Mouse (Mus musculus) urinary bladder, adult 2 months (tissue): Measurements from ENCODE around the gene Olfml3. TPM values are rescaled to one million over a fixed set of nuclear protein-coding genes. Genes with fewer than 3 reads are reported as not detected.

Experiments
- DNase-seq: peaks from one replicate; pipeline ENCODE4 v3.0.0; 2022; ENCODE audit warnings: low spot score
- polyA plus RNA-seq: library from polyadenylated mRNA; depleted of rRNA; stranded (reverse); fragments of >200 nt; gene quantifications from 2 replicates; pipeline ENCODE4 v1.2.3, GENCODE M21; 2012; rRNA removed

The Olfml3 gene
- 23.7 and 36.4 TPM in 2 replicates for polyA plus RNA-seq

- DNase-seq, result peak; percentile 60
Observed at GRCm38 (mm10) chr3:103737778-103738571, at the start of gene Olfml3. Gene Olfml3, minus strand, starts transcription at chr3:103738001.

- no peak for DNase-seq
Observed at GRCm38 (mm10) chr3:103787225-103787624, 49.4 kb upstream of the Olfml3 start.

- no peak for DNase-seq
Observed at GRCm38 (mm10) chr3:103782844-103783609, 45.2 kb upstream of the Olfml3 start.

- DNase-seq, result no peak
Observed at GRCm38 (mm10) chr3:103780777-103781176, 43.0 kb upstream of the Olfml3 start.

- no peak for DNase-seq
Observed at GRCm38 (mm10) chr3:103780271-103780670, 42.5 kb upstream of the Olfml3 start.

GRCm38 (mm10) chr3:103779183-103779582 is 41.4 kb upstream of the Olfml3 start:
- no peak for DNase-seq

GRCm38 (mm10) chr3:103778660-103779059 is 40.9 kb upstream of the Olfml3 start:
- DNase-seq, result no peak

GRCm38 (mm10) chr3:103777940-103778339 is 40.1 kb upstream of the Olfml3 start:
- no peak for DNase-seq

- DNase-seq, result no peak
Observed at GRCm38 (mm10) chr3:103774009-103774408, 36.2 kb upstream of the Olfml3 start.

- DNase-seq, result no peak
Observed at GRCm38 (mm10) chr3:103773508-103773907, 35.7 kb upstream of the Olfml3 start.

- no peak for DNase-seq
Observed at GRCm38 (mm10) chr3:103772846-103773245, 35.0 kb upstream of the Olfml3 start.

GRCm38 (mm10) chr3:103771531-103772130 is 33.8 kb upstream of the Olfml3 start:
- DNase-seq, result no peak

GRCm38 (mm10) chr3:103766789-103767188 is 29.0 kb upstream of the Olfml3 start:
- DNase-seq, result no peak

GRCm38 (mm10) chr3:103759261-103759970 is 21.6 kb upstream of the Olfml3 start:
- DNase-seq, result no peak

GRCm38 (mm10) chr3:103758456-103758855 is 20.7 kb upstream of the Olfml3 start:
- no peak for DNase-seq

GRCm38 (mm10) chr3:103756920-103757319 is 19.1 kb upstream of the Olfml3 start:
- DNase-seq, result no peak

GRCm38 (mm10) chr3:103755351-103755750 is 17.6 kb upstream of the Olfml3 start:
- no peak for DNase-seq

GRCm38 (mm10) chr3:103751558-103751957 is 13.8 kb upstream of the Olfml3 start:
- no peak for DNase-seq

GRCm38 (mm10) chr3:103746711-103747110 is 8.9 kb upstream of the Olfml3 start:
- DNase-seq, result no peak

GRCm38 (mm10) chr3:103745001-103745770 is 7.4 kb upstream of the Olfml3 start:
- DNase-seq, result no peak

GRCm38 (mm10) chr3:103743208-103743607 is 5.4 kb upstream of the Olfml3 start:
- no peak for DNase-seq
